In the genomic region with DNA sequence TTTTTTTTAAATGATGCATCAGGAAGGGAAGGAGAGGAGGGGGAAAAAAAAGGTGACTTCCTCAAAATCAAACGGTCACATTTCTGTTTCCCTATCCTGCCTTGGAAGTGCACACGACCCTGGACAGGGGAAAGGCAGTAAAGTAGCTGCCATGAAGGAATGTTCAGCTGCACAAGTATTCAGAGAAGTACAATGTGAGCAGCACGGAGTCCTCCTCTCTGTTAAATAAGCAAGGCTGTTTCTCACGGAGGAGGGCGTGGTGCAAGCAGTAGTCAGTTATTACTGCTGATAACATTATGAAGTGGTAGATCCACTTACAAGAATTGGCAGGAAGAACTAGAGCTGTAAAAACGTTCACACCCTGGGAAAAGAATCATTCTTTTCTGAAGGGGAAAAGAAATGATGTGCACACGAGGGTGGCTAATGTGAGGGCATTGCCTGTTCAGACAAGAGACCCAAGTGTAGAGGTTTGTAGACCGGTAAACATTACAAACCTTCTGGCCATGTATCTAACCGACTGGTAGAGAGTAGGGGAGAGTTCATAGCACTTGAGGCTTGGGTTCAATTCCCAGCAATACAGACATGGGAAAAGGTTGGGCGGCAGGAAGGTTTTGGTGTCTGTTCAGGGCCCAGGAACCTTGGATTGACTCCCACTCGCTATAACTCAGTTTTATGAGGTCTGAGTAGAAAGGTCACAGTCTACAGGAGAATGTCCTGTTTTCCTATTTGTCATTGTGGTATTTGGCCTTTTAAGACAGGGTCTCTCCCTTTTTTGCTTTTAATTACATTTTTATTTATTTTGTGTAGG, we compare ENCODE assay signal across 12 mouse cellular contexts. TPM values are rescaled to one million over a fixed set of nuclear protein-coding genes. Genes with fewer than 3 reads are reported as not detected.
DNase-seq lines count a peak whose midpoint lies in the region; ATAC-seq and TF ChIP-seq lines count a peak whose summit lies in the region.
"Had no signal": no experiment of that assay in that cellular context is flagged by ENCODE, and none has a peak within 500 bp of the region (broad histone marks: within the 10 kb centered on the region; RNA-seq: fewer than 3 reads in every experiment).

No protein-coding gene starts in this region.

- peak; percentile 43 for DNase-seq in adrenal gland, postnatal 14 days
- DNase-seq in adrenal gland, postnatal 4 days (ENCODE audit: low spot score in 2 of 2): no peak
- DNase-seq in lung, postnatal 10 days: peak; percentile 50
- DNase-seq in hindbrain, embryonic 11.5 days (ENCODE audit: low spot score): no peak
- DNase-seq in heart, postnatal 14 days: no peak
- DNase-seq: B cell, adult 2 months; cerebellum, adult 11-12 months; heart, adult 18-20 months had no signal

- peak overlapping the region; percentile 37; the same call in 1 of the 2 replicates for H3K27ac ChIP-seq in ES-Bruce4 (ENCODE audit: insufficient read depth, low read length)
- peak overlapping the region; percentile 79 for H3K27ac ChIP-seq in intestine, embryonic 16.5 days (ENCODE audit: low read length)
- no peak overlapping the region for H3K27ac ChIP-seq in hindbrain, embryonic 11.5 days (ENCODE audit: low read depth, low read length)

- TF ChIP-seq POLR2A in ES-Bruce4 (IDR thresholded peaks at IDR 0.05; ENCODE audit: insufficient read depth, low read length): no peak

- TF ChIP-seq CTCF in ES-Bruce4 (IDR thresholded peaks at IDR 0.05; ENCODE audit: low read depth, low read length): no peak

- no peak overlapping the region for H3K9ac ChIP-seq in ES-Bruce4 (ENCODE audit: low read depth, poor library complexity, severe bottlenecking)
- H3K9ac ChIP-seq in intestine, embryonic 16.5 days (ENCODE audit: low read depth, low read length): no peak overlapping the region
- no peak overlapping the region for H3K9ac ChIP-seq in hindbrain, embryonic 11.5 days (ENCODE audit: low read depth, low read length)

- H3K4me3 ChIP-seq in ES-Bruce4 (ENCODE audit: low read depth, low read length): no peak overlapping the region
- H3K4me3 ChIP-seq in intestine, embryonic 16.5 days (ENCODE audit: low read length): no peak overlapping the region
- no peak overlapping the region for H3K4me3 ChIP-seq in hindbrain, embryonic 11.5 days (ENCODE audit: low read depth, low read length)

- no peaks in the 10 kb centered on the region for H3K27me3 ChIP-seq in ES-Bruce4 (ENCODE audit: control insufficient read depth, insufficient read depth, low read length, poor library complexity, severe bottlenecking)
- H3K27me3 ChIP-seq in intestine, embryonic 16.5 days (replicated peaks; ENCODE audit: control insufficient read depth, insufficient read depth, low read length): no peaks in the 10 kb centered on the region
- H3K27me3 ChIP-seq in hindbrain, embryonic 11.5 days (ENCODE audit: control insufficient read depth, insufficient read depth, low read length): no peaks in the 10 kb centered on the region

- no peak for TF ChIP-seq EP300 in ES-Bruce4 (IDR thresholded peaks at IDR 0.05; ENCODE audit: insufficient read depth, low read depth, low read length)

- 36% methylated on average over 11 of the region's 11 CpGs for WGBS in intestine, embryonic 16.5 days
- WGBS in hindbrain, embryonic 11.5 days: 84% methylated on average over 11 of the region's 11 CpGs

- intact Hi-C loops in heart, postnatal 14 days (cut with DNase I): no loop called here

- peaks cover 15% of the 10 kb centered on the region for H3K4me1 ChIP-seq in ES-Bruce4 (ENCODE audit: control insufficient read depth, insufficient read depth, low read length)
- H3K4me1 ChIP-seq in intestine, embryonic 16.5 days (ENCODE audit: control insufficient read depth, insufficient read depth, low read length): peaks cover 2% of the 10 kb centered on the region
- no peaks in the 10 kb centered on the region for H3K4me1 ChIP-seq in hindbrain, embryonic 11.5 days (replicated peaks; ENCODE audit: control insufficient read depth, insufficient read depth, low read length)

- H3K36me3 ChIP-seq in ES-Bruce4 (ENCODE audit: control insufficient read depth, insufficient read depth, low read length, poor library complexity, severe bottlenecking): no peaks in the 10 kb centered on the region
- H3K36me3 ChIP-seq in intestine, embryonic 16.5 days (ENCODE audit: control insufficient read depth, insufficient read depth, low read length): no peaks in the 10 kb centered on the region
- no peaks in the 10 kb centered on the region for H3K36me3 ChIP-seq in hindbrain, embryonic 11.5 days (ENCODE audit: control insufficient read depth, insufficient read depth, low read length)

- H3K4me2 ChIP-seq in intestine, embryonic 16.5 days (ENCODE audit: low read depth, low read length): no peak overlapping the region
- no peak overlapping the region for H3K4me2 ChIP-seq in hindbrain, embryonic 11.5 days (replicated peaks; ENCODE audit: low read depth, low read length)

- no peaks in the 10 kb centered on the region for H3K9me3 ChIP-seq in ES-Bruce4 (replicated peaks; ENCODE audit: control insufficient read depth, insufficient read depth, low read length, poor library complexity, severe bottlenecking)
- H3K9me3 ChIP-seq in intestine, embryonic 16.5 days (ENCODE audit: control insufficient read depth, low read length): no peaks in the 10 kb centered on the region
- H3K9me3 ChIP-seq in hindbrain, embryonic 11.5 days (ENCODE audit: control insufficient read depth, low read length): no peaks in the 10 kb centered on the region

- peak; percentile 94 for ATAC-seq in intestine, embryonic 16.5 days
- ATAC-seq in activated CD4-positive, CD25-positive, alpha-beta regulatory T cell, adult 4 months: no peak
- ATAC-seq in hindbrain, embryonic 11.5 days (ENCODE audit: low FRiP score): no peak
- ATAC-seq: midbrain, embryonic 16.5 days had no signal

RNA-seq across cellular contexts. Expression of gene Iqgap1, which starts 1.7 kb away (rescaled TPM):
- 70.0 and 95.3 TPM in 2 replicates for total RNA-seq in adrenal gland, postnatal 14 days (2021)
- 100 to 1,000 TPM in 1 of 2 experiments, 10 to 100 TPM in 1; 92.0 to 107 TPM for total RNA-seq in adrenal gland, postnatal 4 days (2021)
- 215 and 222 TPM in 2 replicates for polyA plus RNA-seq in ES-Bruce4 (2011; ENCODE audit: insufficient read depth, insufficient read length, low read depth, missing spikeins)
- 64.3 and 66.2 TPM in 2 replicates for polyA plus RNA-seq in intestine, embryonic 16.5 days (2015; fragmentation: Nextera tagmentation; extraction: Ambion mirVana)
- polyA plus RNA-seq in activated CD4-positive, CD25-positive, alpha-beta regulatory T cell, adult 4 months (2017; shearing (Covaris generic)): 100 to 1,000 TPM; 203 to 267 TPM
- 27.1 and 29.1 TPM in 2 replicates for polyA plus RNA-seq in hindbrain, embryonic 11.5 days (2014; fragmentation: Nextera tagmentation; extraction: Ambion mirVana)
- total RNA-seq in heart, postnatal 14 days (2021): 10 to 100 TPM; 60.2 to 61.0 TPM

RNA-seq across cellular contexts. Expression of gene Zscan2, which starts 36.6 kb away (rescaled TPM):
- total RNA-seq in adrenal gland, postnatal 14 days (2021): 4.9 and 8.3 TPM in 2 replicates
- 10 to 100 TPM; 13.4 to 14.2 TPM for total RNA-seq in adrenal gland, postnatal 4 days (2021)
- 4.5 and 4.9 TPM in 2 replicates for polyA plus RNA-seq in ES-Bruce4 (2011; ENCODE audit: insufficient read depth, insufficient read length, low read depth, missing spikeins)
- 1.4 TPM in 2 replicates for polyA plus RNA-seq in intestine, embryonic 16.5 days (2015; fragmentation: Nextera tagmentation; extraction: Ambion mirVana)
- 1 to 10 TPM; 3.0 to 3.3 TPM for polyA plus RNA-seq in activated CD4-positive, CD25-positive, alpha-beta regulatory T cell, adult 4 months (2017; shearing (Covaris generic))
- polyA plus RNA-seq in hindbrain, embryonic 11.5 days (2014; fragmentation: Nextera tagmentation; extraction: Ambion mirVana): 4.5 and 4.8 TPM in 2 replicates
- 1 to 10 TPM; 5.2 to 7.0 TPM for total RNA-seq in heart, postnatal 14 days (2021)

Comparison
In these comparisons a context has a peak if more than half of its experiments do, and no peak if none do; other contexts are left out.
1. DNase-seq: peak in adrenal gland, postnatal 14 days (single experiment) and lung, postnatal 10 days (single experiment); none in adrenal gland, postnatal 4 days (0 of 2), hindbrain, embryonic 11.5 days (single experiment) and heart, postnatal 14 days (0 of 2).